Mouse (Mus musculus): ENCODE data around the gene Slc2a1.

DNA sequence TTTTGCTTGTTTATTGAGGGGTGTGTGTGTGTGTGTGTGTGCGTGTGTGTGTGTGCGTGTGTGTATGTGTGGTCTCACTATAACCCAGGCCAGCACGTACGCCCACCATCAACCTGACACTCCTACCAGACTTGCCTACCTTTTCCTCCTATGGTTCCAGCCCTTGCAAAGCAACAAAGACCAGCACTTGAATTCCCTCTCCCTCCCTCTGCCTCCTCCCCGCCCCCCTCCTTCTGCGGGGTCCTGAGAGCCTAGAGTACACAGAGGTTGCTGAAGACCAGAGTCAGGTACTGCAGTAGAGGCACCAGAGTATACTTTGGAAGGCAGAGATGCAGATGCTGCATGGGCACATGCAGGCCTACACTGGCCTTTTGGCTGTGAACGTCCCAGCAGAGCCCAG is 33.2 kb upstream of the Slc2a1 start:
- TF ChIP-seq CTCF (IDR thresholded peaks at IDR 0.05; ENCODE audit: extremely low read depth, insufficient read depth, insufficient read length, insufficient replicate concordance) = no peak
- no peak for TF ChIP-seq POLR2A (IDR thresholded peaks at IDR 0.05; ENCODE audit: low read depth, low read length)

Measured in spleen, adult 2 months (tissue).